Mouse (Mus musculus): ENCODE results near the gene Kctd11. TPM values are rescaled to one million over a fixed set of nuclear protein-coding genes. Genes with fewer than 3 reads are reported as not detected.

Gene Kctd11
- polyA plus RNA-seq, 1 experiment from 2014 or later = 3.7 TPM

- Histone ChIP-seq H3K9ac (replicated peaks) (no peak within 1 kb of the TSS), H3K36me3 (no peaks in the 10 kb centered on the region), H3K4me2 (peak within 1 kb of the TSS; percentile 15), H3K4me3 (replicated peaks) (peak within 1 kb of the TSS; percentile 1; the same call in 1 of the 2 replicates), H3K4me1 (replicated peaks) (peaks cover 7% of the 10 kb centered on the region), H3K27ac (no peak within 1 kb of the TSS), H3K9me3 (no peaks in the 10 kb centered on the region), H3K27me3 (peaks cover 40% of the 10 kb centered on the region)
- no peak for ATAC-seq (ENCODE audit: insufficient number of reproducible peaks, insufficient read depth, low FRiP score, low TSS enrichment, low read depth)
- WGBS = 17% methylated on average over 30 of the region's 30 CpGs
These were observed 22.9 kb downstream of the Kctd11 start, which contains the start of gene Tnk1 for GRCm38 (mm10) chr11:69858113-69858998. TSS of gene Tnk1 (minus strand) at chr11:69858730.

DNA sequence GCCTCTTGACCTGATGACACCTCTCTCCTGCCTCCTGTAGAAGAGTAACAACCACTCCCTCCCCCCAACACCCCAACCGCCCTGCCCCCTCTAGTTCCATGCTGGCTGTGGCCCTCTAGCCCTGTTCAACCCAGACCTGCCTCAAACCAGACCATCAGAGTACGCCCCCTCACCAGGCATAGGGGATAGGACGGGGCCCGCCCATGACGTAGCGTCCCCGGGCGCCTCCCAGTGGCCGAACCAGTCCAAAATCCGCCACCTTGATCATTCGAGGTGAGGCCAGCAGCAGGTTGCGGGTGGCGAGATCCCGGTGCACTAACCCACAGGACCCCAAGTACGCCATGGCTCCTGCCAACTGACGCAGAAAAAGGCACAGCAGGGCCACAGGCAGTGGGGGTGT is 25.9 kb downstream of the Kctd11 start:
- Histone ChIP-seq H3K9me3 (no peaks in the 10 kb centered on the region), H3K4me1 (replicated peaks) (peaks cover 12% of the 10 kb centered on the region), H3K27me3 (peaks cover 36% of the 10 kb centered on the region), H3K4me2 (peak overlapping the region; percentile 8; the same call in 1 of the 2 replicates), H3K4me3 (replicated peaks) (peak overlapping the region; percentile 2; the same call in 1 of the 2 replicates), H3K27ac (no peak overlapping the region), H3K36me3 (peaks cover 22% of the 10 kb centered on the region), H3K9ac (replicated peaks) (no peak overlapping the region)
- 17% methylated on average over 16 of the region's 16 CpGs for WGBS
- ATAC-seq (ENCODE audit: insufficient number of reproducible peaks, insufficient read depth, low FRiP score, low TSS enrichment, low read depth) = peak; percentile 60; the same call in 1 of the 2 replicates

DNA sequence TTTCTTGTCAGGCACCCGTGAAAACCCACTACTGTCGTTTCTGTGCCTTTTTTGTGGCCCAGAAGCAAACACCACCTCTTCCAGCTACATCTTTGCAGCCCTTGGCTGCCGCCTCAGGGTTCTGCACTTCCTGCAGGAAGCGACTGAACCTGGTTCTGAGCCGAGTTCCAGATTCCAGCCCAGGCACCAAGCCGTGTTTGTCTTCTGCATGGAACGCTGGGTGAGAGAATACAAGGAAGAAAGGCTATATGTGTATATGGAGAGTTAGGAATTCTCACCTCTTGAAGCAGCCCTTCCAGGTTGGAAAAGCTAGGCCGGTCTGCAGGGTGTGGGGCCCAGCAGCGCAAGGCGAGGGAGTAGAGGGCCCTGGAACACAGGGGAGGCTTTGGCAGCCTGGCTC is 26.5 kb downstream of the Kctd11 start:
- WGBS = 81% methylated on average over 10 of the region's 10 CpGs

DNA sequence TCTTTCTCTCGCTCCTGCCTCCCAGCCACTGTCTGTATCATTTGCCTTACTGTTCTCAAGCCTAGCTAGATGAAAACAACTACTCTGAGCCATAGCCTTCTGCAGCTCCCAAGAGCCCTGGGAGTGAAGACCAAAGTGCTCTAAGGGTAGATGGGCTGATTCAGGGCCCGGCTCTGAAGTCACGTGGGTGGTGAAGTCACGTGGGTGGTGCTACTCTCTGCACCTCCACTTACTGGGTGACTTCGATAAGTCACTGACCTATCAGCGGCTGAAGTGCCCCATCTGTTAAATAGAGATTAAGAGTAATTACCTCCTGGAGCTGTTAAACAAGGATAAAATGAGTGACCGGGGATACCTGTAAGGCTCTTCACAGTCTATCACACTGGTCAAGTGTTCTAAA is 27.2 kb downstream of the Kctd11 start:
- Histone ChIP-seq H3K27me3 (peaks cover 25% of the 10 kb centered on the region), H3K9me3 (no peaks in the 10 kb centered on the region), H3K27ac (peak overlapping the region; percentile 41; the same call in 1 of the 2 replicates), H3K4me1 (replicated peaks) (peaks cover 14% of the 10 kb centered on the region), H3K4me3 (replicated peaks) (no peak overlapping the region), H3K36me3 (peaks cover 36% of the 10 kb centered on the region), H3K4me2 (no peak overlapping the region), H3K9ac (replicated peaks) (no peak overlapping the region)
- no peak for ATAC-seq (ENCODE audit: insufficient number of reproducible peaks, insufficient read depth, low FRiP score, low TSS enrichment, low read depth)
- WGBS = 60% methylated on average over 7 of the region's 7 CpGs

More for the DNA sequence above, 26.5 kb downstream of the Kctd11 start:
- Histone ChIP-seq H3K9ac (replicated peaks) (no peak overlapping the region), H3K4me3 (replicated peaks) (no peak overlapping the region), H3K4me2 (no peak overlapping the region), H3K27ac (peak overlapping the region; percentile 5; the same call in 1 of the 2 replicates), H3K36me3 (peaks cover 29% of the 10 kb centered on the region), H3K27me3 (peaks cover 32% of the 10 kb centered on the region), H3K4me1 (replicated peaks) (peaks cover 14% of the 10 kb centered on the region), H3K9me3 (no peaks in the 10 kb centered on the region)
- ATAC-seq (ENCODE audit: insufficient number of reproducible peaks, insufficient read depth, low FRiP score, low TSS enrichment, low read depth) = no peak

GRCm38 (mm10) chr11:69850754-69851153 is 30.5 kb downstream of the Kctd11 start:
- Histone ChIP-seq H3K27me3 (no peaks in the 10 kb centered on the region; the same call in 1 of the 2 replicates), H3K9ac (replicated peaks) (no peak overlapping the region), H3K27ac (no peak overlapping the region), H3K36me3 (peaks cover 49% of the 10 kb centered on the region), H3K9me3 (no peaks in the 10 kb centered on the region), H3K4me2 (no peak overlapping the region), H3K4me1 (replicated peaks) (peaks cover 26% of the 10 kb centered on the region), H3K4me3 (replicated peaks) (no peak overlapping the region)
- ATAC-seq (ENCODE audit: insufficient number of reproducible peaks, insufficient read depth, low FRiP score, low TSS enrichment, low read depth) = no peak
- 77% methylated on average over 8 of the region's 8 CpGs for WGBS

GRCm38 (mm10) chr11:69849884-69850283 is 31.3 kb downstream of the Kctd11 start:
- ATAC-seq (ENCODE audit: insufficient number of reproducible peaks, insufficient read depth, low FRiP score, low TSS enrichment, low read depth) = no peak
- Histone ChIP-seq H3K27ac (no peak overlapping the region), H3K36me3 (peaks cover 49% of the 10 kb centered on the region), H3K27me3 (no peaks in the 10 kb centered on the region), H3K9ac (replicated peaks) (no peak overlapping the region; the same call in 1 of the 2 replicates), H3K4me3 (replicated peaks) (no peak overlapping the region), H3K4me1 (replicated peaks) (peaks cover 28% of the 10 kb centered on the region), H3K9me3 (no peaks in the 10 kb centered on the region), H3K4me2 (no peak overlapping the region)
- 92% methylated on average over 15 of the region's 15 CpGs for WGBS

GRCm38 (mm10) chr11:69849128-69849527 is 32.1 kb downstream of the Kctd11 start:
- no peak overlapping the region for H3K27ac ChIP-seq
- WGBS = 91% methylated on average over 9 of the region's 9 CpGs
- no peaks in the 10 kb centered on the region for H3K9me3 ChIP-seq
- 0 out of 2 replicates have a peak overlapping the region, but pooled peaks have one; percentile 2 for H3K4me3 ChIP-seq (replicated peaks)
- H3K4me1 ChIP-seq (replicated peaks) = peaks cover 28% of the 10 kb centered on the region
- peaks cover 49% of the 10 kb centered on the region for H3K36me3 ChIP-seq
- H3K27me3 ChIP-seq = no peaks in the 10 kb centered on the region
- ATAC-seq (ENCODE audit: insufficient number of reproducible peaks, insufficient read depth, low FRiP score, low TSS enrichment, low read depth) = no peak
- no peak overlapping the region for H3K9ac ChIP-seq (replicated peaks)
- H3K4me2 ChIP-seq = no peak overlapping the region

- Histone ChIP-seq H3K27me3 (no peaks in the 10 kb centered on the region), H3K36me3 (peaks cover 49% of the 10 kb centered on the region), H3K4me1 (replicated peaks) (peaks cover 28% of the 10 kb centered on the region), H3K4me3 (replicated peaks) (peak overlapping the region; percentile 72), H3K9ac (replicated peaks) (0 out of 2 replicates have a peak overlapping the region, but pooled peaks have one; percentile 81), H3K27ac (no peak overlapping the region), H3K4me2 (peak overlapping the region; percentile 90), H3K9me3 (no peaks in the 10 kb centered on the region)
- 95% methylated on average over 6 of the region's 6 CpGs for WGBS
- no peak for ATAC-seq (ENCODE audit: insufficient number of reproducible peaks, insufficient read depth, low FRiP score, low TSS enrichment, low read depth)
These were observed 33.2 kb downstream of the Kctd11 start for GRCm38 (mm10) chr11:69848021-69848420.

DNA sequence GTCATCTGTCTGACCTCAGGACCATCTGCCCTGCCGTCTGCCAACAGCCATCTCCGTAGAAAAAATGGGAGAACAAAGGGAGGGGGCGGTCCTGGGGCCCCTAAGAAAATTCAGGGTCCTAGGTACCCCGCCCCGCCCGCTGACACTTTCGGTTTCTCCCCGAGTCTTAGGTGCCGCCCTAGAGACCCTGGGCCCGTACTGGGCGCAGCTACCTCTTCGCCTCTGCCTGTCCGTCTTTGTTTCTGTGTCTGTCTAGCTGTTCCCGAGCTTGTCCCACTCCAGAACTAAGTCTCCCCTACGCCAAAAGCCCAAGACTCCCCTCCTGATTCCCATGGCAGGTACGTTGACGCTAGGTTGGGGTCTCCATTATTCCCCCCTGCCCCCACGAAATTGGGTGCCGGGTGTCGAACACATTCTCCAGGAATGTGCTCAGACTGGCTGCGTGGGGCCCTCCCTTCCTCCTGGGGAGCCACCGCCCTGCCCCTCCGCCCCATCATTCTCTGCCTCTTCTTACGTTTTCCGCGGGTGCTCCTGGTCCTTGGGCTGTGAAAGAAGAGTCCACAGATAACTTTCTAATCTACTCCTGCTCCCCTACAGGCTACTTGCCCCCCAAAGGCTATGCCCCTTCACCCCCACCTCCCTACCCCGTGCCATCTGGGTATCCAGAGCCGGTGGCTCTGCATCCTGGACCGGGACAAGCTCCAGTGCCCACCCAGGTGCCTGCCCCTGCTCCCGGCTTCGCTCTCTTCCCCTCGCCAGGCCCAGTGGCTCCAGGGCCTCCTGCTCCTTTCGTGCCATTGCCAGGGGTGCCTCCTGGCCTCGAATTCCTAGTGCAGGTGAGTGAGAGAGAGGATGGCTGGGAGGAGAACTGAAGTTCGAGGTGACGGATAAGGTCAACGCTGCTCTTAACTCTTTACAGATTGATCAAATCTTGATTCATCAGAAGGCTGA is 34.2 kb downstream of the Kctd11 start:
- Histone ChIP-seq H3K27me3 (no peaks in the 10 kb centered on the region), H3K4me3 (replicated peaks) (peak overlapping the region; percentile 72), H3K9me3 (no peaks in the 10 kb centered on the region), H3K27ac (peak overlapping the region; percentile 97), H3K4me2 (peak overlapping the region; percentile 90), H3K4me1 (replicated peaks) (peaks cover 28% of the 10 kb centered on the region), H3K36me3 (peaks cover 44% of the 10 kb centered on the region), H3K9ac (replicated peaks) (peak overlapping the region; percentile 81)
- ATAC-seq (ENCODE audit: insufficient number of reproducible peaks, insufficient read depth, low FRiP score, low TSS enrichment, low read depth) = peak; percentile 45
- 10% methylated on average over 37 of the region's 37 CpGs for WGBS

DNA sequence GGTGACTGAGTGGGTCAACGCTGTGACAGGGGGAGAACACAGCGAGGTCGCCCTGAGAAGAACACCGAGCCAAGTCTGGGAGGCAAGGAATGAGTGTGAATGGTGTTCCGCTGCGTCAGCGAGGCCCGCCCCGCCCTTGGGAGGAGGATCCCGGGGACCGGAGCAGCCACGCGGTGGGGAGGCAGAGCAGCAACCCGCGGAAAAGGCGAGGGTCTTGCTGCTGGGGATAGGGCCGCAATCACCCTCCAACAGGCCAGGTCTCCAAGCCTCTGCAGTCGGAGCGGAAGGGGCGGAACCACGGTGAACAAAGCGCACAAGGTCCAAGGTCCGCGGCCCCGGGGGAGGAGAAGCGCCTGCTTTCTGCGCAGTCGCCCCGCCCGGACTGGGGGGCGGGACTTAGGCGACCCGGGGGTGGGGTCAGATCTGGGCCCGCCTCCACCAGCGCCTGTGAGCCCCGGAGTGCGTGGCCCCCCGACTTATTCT is 35.0 kb downstream of the Kctd11 start, which contains the start of gene Plscr3:
TSS of gene Plscr3 (plus strand) at position 179 of the 483 bp plus-strand sequence.
- ATAC-seq (ENCODE audit: insufficient number of reproducible peaks, insufficient read depth, low FRiP score, low TSS enrichment, low read depth) = peak; percentile 91

More for the DNA sequence above, 35.0 kb downstream of the Kctd11 start, which contains the start of gene Plscr3:
- H3K4me2 ChIP-seq = peak within 1 kb of the TSS; percentile 90
- H3K4me3 ChIP-seq (replicated peaks) = peak within 1 kb of the TSS; percentile 72
- H3K27ac ChIP-seq = peak within 1 kb of the TSS; percentile 97
- H3K27me3 ChIP-seq = no peaks in the 10 kb centered on the region
- no peaks in the 10 kb centered on the region for H3K9me3 ChIP-seq
- peaks cover 36% of the 10 kb centered on the region for H3K36me3 ChIP-seq
- H3K9ac ChIP-seq (replicated peaks) = peak within 1 kb of the TSS; percentile 81
- peaks cover 28% of the 10 kb centered on the region for H3K4me1 ChIP-seq (replicated peaks)
- WGBS = 1% methylated on average over 38 of the region's 38 CpGs

All from limb, embryonic 12.5 days (tissue).